Mouse (Mus musculus): ENCODE data around the gene C5ar2.
"Not testable (repeated sequence)": the region's sequence is repeated elsewhere in the genome, so short reads cannot be mapped to it uniquely, and the experiment has no call there.

Gene C5ar2

DNA sequence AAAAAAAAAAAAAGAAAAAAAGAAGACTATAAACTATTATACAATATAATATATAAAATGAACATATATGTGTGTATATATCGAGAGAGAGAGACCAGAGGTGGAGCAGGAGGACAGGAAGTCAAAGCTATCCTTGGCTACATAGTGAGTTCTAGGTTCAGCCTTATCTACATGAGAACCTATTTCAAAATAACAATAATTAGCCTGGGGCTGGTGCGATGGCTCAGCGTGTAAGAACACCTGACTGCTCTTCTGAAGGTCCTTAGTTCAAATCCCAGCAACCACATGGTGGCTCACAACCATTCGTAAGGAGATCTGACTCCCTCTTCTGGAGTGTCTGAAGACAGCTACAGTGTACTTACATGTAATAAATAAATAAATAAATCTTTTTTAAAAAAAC, 12.0 kb upstream of the C5ar2 start:
- DNase-seq (ENCODE audit: low spot score): not testable (repeated sequence)

DNA sequence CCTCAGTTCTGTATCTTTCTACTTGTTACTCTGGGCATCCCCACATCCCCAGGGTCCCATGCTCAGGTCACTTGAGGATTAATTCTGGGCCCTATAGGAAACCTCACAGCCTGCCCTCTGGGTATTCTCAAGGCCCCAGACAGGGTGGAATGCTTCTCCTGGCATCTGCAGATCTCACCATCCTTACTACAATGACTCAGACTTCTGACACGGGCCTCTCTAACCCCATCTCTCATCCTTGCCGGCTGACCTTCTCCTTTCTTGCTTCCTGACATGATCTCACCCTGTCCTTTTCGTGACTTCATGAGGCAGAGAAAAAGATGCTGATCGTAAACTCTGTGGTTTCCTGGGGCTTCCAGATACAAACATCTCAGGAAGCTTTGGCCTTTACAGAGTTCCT, 10.2 kb upstream of the C5ar2 start:
- no peak for DNase-seq (ENCODE audit: low spot score)

DNA sequence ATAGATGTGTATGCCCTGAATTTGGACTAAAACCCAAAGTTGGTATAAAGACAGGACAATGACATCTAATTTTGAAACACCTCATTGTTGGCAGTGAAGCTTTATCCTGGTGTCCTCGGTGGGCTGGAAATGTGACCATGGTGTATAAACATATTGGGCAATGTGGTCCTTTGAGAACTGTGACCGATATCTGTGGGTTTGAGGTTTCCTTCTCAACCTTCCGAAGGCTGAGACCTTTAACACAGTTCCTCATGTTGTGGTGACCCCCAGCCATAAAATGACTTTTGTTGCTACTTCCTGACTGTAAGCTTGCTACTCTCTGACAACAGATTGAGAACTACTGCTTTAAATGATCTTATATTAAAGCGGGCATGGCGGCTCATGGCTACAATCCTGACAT, 6.7 kb upstream of the C5ar2 start:
- no peak for DNase-seq (ENCODE audit: low spot score)

DNA sequence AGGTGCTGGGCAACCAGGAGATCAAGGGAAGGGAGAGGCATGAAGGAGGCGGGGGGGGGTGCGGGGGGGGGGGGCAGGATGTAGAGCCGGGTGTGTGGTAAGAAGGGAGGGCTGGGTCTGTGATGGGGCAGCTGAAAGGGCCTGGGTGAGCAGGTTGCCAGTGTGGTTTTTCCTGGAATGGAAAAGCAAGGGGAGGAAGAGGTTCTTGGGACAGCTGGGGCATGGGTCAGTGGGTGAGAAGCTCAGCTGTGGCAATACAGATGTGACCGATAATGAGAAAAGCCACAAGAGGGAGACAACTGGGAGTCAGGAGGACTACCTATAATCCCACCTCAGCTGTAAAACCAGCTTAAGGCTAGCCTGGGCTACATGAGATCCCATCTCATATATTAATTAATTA, 2.0 kb upstream of the C5ar2 start:
- no peak for DNase-seq (ENCODE audit: low spot score)

DNA sequence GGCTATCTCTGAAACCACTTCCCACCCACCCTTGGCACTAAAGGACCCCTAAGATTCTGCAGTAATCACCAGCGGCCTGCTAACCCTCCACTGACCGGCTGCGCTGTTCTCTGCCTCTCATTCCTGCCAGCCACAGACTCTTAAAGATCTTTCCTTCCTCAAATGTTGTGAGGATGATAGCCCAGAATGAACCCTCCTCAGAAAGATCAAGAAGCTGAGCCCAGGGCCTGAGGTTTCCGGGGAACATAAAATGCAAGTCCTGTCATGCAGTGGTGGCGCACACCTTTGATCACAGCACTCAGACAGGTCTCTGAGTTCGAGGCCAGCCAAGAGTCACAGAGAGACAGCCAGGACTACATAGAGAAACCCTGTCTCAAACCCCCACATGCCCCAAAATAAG, 1.8 kb downstream of the C5ar2 start:
- no peak for DNase-seq (ENCODE audit: low spot score)

DNA sequence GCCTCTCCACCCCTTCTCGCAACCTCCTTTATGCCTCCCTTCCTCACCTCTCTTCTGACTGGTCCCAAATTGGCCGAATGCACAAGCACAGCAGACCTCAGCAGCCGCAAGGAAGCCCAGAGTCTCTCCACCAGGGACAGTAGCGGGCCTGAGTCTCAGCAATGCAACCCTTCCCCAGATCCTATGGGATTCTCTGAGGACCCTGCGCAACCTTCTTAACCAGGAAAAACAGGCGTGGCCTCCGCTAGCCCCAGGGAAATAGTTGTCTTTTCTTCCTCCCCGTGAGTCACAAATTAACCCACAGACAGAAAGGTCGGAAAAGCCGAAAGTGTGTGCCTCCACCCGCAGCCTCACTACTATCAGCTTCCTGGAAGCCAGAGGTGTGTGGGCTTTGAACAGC, 2.2 kb downstream of the C5ar2 start:
- DNase-seq (ENCODE audit: low spot score): no peak

DNA sequence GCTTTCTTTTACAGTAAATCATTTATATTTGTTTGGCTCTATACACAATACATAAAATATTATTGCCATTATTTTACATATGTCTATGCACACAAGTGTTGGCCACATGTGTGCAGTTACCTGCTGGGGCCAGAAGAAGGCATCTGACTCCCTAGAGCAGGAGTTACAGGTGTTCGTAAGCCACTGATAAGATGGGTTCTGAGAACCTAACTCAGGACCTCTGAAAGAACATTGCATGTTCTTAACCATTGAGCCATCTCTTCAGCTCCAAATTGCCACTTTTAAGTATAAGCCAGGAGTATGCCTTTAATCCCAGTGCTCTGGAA, 3.0 kb downstream of the C5ar2 start:
- DNase-seq (ENCODE audit: low spot score): no peak

DNA sequence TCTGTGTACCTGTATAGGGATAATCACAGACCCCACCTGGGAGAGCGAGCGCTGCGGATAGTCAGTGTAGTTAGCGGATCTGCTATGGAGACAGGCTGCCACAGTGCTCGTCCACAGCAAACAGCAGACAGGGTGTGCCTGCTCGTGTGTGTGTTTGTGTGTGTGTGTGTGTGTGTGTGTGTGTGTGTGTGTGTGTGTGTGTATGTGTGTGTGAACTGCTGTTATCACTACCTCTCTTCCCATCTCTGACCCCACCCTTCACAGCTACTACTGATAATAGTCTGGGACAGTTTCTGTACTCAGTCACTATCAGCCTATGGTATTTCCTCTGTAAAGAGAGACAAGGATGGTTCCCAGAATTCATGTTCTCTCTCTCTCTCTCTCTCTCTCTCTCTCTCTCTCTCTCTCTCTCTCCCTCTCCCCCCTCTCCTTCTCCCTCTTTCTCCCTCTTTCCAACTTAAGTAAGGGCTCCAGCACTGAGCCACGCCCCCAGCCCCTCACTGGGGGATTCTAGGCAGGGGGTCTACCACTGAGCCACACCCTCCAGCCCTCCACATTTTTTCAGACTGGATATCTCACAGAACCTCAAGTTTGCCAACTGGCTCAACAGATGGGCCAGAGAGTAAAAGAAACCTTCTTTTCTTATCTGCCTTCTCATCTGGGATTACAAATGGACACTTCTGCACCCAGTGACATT, 3.5 kb downstream of the C5ar2 start:
- no peak for DNase-seq (ENCODE audit: low spot score)

DNA sequence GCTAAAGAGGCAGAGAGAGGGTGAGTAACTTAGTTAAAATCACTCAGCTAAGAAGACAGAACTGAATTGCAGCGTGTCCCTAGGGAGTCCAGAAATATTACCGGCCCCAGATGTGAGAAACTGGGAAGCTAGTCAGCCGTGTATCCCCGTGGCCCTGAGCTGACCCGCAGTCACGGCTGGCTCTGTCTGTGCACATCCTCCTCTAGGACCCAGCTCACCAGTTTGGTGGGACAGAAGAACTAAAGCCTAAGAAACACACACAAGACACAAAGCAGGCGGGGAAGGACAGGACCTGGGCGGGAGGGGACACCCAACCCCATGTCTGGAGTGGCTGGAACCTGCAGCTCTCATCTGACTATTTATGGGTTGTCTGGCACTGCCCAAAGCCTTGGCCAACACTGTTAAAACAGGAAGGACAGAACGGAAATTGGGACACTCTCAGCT, 4.4 kb downstream of the C5ar2 start:
- DNase-seq (ENCODE audit: low spot score): no peak

DNA sequence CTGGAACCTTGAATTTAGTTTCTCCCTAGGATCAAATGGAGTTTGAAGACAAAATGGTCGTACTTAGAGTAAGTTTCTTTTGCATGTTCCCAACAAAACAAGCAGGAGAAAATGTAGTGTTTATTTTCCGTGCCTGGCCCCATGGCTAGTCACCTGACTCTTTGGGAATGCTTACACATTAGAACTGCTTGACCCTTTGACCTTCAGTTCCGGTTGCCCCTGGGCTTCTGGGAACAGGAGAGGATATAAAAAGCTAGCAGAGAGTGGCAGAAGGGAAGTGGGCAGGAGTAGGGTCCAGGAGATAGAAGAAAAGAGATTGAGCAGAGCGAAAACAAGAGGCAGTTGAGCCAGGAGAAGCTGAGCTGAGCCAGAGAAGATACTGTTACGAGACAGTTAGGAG, 14.1 kb downstream of the C5ar2 start:
- no peak for DNase-seq (ENCODE audit: low spot score)

DNA sequence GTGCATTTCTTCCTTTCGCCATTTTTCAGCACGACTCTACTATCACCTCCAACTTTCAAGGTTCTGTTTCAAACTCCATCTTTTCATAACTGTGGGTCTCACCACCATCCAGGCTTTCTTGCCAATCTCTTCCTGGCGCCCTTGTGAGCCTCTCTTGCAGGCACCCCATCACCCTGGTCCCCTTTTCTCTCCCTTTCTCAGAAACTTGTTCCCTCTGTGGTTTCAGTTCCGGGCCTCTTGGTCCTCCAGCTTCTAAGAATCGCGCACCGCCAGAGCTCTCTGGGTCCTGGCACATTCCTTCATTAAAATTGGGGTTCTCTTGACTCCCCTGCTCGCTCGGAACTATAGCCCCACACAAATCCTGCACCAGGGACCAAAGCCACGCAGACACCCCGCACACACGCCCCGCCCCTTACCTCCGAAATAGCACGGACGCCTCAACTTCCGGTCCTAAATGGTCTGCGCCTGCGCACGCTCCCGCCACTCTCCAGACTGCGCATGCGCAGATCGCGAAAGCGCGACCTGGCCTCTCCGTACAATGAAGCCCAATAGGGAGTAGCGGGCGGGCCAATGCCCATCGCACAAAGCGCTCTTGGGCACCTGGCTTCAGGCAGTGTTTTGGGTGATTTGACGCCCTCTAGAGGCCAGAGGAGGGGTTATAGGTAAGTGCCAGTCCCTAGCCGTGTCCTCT, 22.2 kb downstream of the C5ar2 start, which contains the start of gene Dhx34:
TSS of gene Dhx34 (minus strand) at position 456 of the 691 bp plus-strand sequence.
- peak; percentile 90 for DNase-seq (ENCODE audit: low spot score)

DNA sequence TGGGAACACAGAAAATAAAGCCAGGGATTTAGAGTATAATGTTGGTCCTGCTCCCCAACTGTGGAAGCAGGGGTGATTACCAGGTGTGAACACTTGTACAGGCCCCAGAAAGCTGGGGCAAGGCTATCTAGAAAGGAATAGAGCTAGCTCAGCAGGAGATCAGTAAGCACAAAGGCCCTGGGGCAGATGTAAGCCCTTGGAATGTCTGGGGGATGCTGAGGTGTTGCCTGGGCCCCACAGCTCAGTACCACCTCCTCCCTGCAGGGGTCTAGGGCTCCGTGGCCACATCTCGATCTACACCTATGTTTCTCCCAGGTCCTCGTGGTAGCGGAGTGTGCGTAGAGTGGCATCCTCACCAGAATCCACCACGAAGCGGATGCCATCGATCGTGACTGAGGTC, 30.0 kb downstream of the C5ar2 start:
- no peak for DNase-seq (ENCODE audit: low spot score)

DNA sequence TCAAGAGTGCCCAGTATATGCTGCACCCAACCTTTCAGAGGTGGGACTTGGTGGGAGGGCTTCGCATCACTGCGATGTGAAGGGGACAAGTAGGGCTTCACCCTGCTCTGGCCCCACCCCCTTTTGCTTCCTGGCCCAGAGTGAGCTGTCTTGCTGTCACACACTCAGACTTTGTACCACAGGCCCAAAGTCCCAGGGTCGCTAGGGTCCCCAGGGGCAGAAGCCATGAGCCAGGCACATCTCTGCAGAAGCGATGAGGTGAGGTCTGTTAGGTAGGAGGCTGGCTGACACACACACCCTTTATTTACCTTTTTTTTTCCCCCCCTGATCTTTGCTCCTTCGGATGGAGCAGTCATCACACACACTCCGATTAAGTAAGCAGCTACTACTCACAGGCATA, 30.8 kb downstream of the C5ar2 start:
- no peak for DNase-seq (ENCODE audit: low spot score)

DNA sequence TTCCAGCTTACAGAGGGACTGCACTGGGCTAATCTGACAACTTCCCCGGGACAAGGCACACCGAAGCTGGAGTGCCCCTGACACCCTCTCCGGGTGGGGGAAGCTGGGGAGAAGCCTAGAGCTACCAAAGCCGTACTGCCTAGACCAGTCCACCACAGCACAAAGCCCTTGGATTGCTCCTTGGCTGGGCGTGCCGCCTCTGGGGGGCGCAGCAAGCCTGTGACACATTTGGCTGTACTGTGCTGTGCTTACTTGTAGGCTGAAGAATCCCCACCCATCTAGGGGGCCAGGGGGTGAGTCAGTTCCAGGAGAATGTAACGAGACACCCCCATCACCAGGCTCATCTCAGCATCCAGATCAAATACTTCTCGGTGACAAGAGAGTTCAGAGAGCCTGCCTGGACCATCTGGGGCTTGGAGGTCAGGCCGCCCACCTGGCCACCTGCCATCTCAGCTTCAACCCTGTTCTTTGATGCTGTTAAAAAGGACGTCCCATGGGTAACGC, 33.0 kb downstream of the C5ar2 start:
- DNase-seq (ENCODE audit: low spot score): no peak

DNA sequence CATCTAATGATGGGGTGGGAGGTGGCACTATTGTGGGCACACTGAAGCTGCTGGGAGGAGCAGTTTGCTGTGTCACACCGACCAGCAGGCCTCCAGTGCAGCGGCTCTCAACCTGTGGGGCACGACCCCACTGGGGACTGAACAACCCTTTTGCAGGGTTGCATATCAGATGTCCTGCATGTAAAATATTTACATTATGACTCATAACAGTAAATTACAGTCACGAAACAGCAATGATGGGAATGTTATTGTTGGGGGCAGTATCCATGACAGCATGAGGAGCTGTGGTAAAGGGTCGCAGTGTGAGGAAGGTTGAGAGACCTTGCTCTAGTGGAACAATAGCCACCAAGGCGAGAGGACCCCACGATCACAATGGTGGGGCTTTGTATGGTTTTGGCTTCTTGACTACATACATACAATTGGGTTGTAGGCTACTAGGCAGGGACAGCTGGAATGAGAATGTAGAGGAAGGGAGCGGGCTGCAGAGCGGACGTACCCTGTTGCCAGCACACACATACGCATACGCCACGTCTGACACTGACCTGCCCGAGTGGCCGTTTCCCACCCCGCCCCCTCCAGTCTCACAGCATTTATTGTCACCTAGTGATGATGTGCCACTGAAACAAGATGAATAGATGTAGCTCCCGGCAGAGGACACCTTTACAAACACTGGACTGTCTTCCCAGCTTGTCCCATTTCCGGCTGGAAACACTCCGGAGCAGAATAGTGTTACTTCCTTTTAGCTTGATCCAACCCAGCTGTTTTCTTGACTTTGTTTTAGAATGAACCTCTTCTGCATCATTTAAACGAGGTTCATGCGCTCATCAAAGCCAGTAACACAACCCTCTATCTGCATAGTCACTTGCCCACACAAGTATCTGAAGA, 34.9 kb downstream of the C5ar2 start:
- no peak for DNase-seq (ENCODE audit: low spot score)

DNA sequence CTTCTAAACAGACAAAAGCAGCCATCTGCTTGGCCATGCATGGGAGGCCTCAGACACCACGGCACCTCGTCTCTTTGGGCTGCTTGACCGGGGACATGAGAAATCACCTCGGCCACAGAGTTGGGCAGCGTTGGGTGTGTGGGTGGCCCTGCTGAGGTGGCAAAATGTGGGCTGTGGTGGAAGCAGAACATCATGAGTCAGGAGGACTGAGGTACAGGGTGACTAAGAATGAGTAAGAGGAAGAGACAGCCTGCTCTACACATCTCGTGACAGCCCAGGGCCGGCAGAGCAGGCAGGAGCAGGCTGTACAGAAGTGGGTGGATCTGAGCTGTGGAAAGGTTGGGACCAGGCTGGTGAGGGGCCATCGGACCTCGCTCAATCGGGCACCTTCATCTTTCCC, 36.5 kb downstream of the C5ar2 start:
- DNase-seq (ENCODE audit: low spot score): no peak

DNA sequence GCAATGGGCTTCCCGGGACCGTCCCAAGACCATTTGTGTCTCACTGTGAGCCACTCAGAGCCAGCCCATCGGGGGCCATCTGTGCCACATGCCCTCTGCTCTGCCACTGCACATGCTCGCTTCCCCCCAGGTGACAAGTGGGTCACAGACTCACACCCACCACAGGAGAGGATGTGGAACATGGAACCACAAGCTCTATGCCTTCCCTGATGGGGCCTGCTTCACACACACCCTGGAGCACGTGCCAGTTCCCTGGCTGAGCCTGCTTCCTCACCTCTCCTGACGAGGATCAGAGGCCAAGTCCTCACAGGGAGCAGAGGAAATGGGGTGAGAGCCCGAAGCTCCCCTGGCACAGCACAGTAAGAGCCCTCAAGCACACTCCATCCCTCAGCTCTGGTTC, 36.9 kb downstream of the C5ar2 start:
- DNase-seq (ENCODE audit: low spot score): no peak

DNA sequence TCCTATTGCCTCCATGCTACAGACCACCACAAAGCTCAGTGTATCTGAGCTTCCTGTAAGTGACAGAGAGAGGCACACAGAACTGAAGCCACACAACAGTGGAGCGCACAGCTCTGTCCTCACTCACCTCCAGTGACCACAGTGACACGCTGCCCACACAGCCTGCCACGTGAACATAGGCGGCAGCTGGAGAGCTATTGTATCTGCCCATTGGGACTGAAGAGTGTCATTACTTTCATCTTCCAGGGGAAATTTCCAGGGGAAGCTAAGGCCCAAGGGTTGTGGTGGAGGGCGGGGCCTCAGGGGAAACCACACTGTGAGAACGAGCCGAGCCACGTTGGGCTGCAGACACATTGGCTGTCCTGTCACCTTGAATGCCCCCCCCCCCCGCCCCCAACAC, 39.2 kb downstream of the C5ar2 start:
- no peak for DNase-seq (ENCODE audit: low spot score)

DNA sequence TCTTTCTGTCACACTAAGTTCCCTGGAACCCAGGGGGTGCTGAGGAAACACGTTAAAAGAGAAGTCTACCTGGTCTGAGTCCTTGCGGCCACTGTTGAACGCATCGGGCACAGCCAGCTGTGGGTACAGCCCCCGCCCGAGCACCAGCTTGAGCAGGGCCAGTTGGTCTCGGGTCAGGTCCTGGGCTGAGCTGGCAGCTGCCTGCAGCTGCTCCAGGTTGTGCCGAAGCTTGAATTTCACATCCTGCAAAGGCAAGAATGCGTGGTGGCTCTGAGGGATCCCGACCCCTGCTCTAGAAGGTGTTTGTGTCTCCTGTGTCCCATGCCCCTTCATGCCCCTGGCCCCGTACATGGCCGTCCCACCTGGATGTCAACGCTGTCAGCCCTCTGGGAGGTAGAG, 40.5 kb downstream of the C5ar2 start:
- no peak for DNase-seq (ENCODE audit: low spot score)

DNA sequence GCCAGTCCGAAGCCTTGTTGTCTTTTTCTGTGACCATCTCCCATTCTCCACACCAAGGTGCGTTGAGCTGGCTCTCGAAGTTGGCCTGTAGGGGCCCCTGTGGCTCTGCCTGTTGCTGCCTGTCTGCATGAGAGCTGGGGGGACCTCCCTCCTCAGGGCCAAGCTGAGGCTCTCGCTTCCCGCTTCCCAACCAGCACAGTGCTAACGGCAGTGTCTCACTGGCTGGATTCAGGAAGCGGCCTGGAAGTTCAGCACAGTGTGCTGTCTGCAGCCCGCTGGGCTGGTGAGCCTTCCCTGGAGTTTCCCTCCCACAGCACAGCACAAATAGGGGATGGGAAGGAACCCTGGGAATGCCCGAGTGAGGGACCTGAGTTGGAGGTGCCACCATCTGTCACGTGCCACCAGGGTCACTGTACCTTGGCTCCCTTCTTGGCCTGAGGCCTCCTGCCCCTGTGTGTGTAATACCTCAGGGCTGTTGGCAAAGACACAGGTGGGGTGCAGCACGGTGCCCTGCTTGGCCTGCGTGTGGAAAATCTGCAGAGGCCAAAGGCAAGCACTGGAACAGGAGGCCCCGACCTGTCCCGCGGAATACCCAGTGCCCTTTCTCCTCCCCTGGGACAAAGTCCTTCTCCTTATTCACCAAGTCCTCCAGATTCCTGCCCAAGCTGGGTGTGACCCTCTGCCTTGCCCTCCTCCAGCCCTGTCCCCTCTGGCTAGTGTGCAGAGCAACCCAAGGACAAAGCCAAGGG, 41.0 kb downstream of the C5ar2 start:
- no peak for DNase-seq (ENCODE audit: low spot score)

DNA sequence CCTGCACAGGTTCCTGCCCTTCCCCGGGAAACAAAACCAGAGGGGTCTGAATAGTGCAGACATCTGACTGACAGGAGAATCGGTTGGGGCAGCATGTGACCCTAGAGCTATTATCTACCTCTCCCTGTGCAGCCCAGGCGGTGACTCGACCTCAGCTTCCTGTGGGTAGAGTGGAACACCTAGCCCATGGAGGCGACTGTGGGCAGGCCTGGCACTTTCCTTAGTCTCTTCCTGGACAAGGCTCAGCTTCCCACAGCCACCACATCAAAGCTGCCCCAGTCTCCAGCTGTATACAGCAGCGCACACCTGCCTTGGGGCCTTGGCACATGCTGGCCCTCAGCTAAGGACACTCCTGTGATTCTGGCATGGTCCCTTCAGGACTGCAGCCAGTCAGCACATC, 42.8 kb downstream of the C5ar2 start:
- DNase-seq (ENCODE audit: low spot score): no peak

DNA sequence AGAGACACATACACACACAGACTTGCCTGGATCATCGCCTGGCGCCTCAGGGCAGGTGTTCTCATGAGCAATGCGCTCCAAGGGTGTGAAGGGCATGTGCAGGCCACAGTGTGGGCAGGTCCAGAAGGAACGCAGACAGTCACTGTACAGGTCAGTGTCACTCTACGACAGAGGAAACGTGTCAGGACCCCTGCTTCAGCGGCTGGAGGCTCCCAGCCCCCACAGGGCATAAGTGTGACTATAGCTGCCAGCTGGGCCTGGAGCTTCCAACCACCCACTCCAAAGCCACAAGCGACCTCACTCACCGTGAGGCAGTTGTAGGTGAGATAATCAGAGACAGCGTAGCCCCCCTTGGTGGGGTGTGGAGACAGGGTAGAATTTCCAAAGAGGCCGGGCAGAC, 45.4 kb downstream of the C5ar2 start:
- no peak for DNase-seq (ENCODE audit: low spot score)
